Mouse (Mus musculus) brain, adult 2 months (tissue): Measurements from ENCODE around the gene Ifngr2.

Experiments
- DNase-seq: peaks from one replicate; pipeline ENCODE4 v3.0.0; 2011; ENCODE audit warnings: low read depth, low spot score

Gene Ifngr2

DNA sequence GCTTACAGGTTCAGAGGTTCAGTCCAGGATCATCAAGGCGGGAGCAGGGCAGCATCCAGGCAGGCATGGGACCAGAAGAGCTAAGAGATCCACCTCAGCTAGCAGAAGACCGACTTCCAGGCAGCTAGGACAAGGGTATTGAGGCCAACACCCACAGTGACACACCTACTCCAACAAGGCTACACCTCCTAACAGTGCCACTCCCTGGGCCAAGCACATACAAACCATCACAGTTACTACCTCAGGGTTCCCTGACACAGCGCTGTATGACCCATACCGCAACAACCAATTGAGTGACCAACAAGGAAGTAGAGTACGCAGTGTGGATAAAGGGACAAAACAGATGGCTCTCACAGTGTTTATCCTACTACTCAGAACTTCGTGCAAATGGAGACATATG, 10.5 kb upstream of the Ifngr2 start:
- no peak for DNase-seq

DNA sequence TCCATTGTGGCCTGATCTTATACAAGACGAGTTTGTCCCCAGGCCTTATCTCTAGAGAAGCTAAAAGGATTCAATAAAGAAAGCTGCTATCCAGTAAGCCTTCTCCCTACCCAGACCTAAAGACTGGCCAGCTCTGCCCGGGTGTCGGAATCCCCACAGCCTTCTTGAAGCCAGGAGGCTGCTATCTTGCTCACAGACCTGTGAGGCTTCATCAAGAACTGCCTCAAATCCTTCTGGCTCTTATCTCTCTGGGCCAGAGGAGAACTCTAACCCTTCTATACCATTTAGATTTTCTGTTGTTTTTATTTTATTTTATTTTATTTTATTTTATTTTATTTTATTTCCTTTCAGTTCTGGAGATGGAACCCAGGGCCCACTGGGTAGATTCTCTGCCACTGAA, 9.8 kb upstream of the Ifngr2 start:
- no peak for DNase-seq

DNA sequence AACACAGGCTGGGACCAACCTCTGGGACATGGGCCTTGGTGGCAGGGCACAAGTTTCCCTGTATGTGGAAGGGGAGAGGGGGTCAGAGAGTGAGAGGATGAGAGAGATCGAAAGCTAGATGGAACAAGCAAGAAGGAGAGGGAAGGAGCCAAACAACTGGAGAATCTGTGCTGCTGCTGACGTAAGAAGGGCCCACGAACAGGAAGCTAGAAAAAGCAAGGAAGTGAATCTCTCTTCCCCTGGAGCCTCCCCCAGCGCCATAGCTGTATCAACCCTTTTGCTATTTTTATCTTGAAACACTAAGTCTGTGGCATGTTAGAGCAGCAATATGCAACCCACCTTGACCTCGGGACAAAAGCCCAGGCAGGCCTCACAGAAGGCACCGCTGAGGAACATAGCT, 8.8 kb upstream of the Ifngr2 start:
- DNase-seq, result peak; percentile 17

DNA sequence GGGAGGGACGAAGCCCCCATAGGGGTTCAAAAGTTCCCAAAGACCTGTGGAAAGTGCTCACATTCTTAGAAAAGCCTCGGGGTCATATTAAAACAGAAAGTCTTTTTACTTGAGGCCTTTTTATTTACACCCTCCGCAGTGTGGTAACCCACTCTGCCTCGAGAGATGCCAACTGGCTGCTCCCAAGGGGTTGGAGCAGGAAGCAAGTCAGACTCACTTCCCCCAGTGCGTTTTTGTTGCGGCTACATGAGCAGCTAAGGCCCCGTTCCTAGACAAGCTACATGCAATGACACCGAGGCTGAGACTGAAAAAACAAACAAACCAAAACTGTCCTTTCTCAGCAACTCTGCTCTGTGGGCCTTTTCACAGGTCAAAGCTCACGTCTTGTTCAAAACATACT, 8.4 kb upstream of the Ifngr2 start:
- peak; percentile 18 for DNase-seq

DNA sequence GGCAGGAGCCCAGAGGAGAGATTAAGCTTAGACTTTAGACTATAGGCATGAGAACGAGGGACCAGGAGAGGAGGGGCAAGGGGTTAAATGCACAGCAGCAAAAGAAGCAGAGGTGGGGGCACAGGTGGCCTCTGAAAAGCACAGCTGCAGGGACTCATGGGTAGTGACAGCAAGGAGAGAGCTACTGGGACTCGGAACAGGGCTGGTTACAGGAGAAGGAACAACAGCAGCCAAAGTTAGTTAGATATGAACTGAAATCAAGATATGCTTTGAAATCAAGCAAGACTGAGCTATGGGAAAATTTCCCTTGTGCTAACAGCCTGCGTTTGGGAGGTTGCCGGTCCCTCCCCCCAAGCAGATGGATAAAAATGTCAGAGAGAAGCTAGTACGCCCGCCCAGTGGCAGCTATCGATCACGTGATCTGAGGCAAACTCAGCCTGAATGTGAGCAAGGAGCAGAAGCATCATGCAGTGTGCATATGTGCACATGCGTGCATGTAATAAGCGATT, 5.2 kb upstream of the Ifngr2 start:
- peak; percentile 79 for DNase-seq

DNA sequence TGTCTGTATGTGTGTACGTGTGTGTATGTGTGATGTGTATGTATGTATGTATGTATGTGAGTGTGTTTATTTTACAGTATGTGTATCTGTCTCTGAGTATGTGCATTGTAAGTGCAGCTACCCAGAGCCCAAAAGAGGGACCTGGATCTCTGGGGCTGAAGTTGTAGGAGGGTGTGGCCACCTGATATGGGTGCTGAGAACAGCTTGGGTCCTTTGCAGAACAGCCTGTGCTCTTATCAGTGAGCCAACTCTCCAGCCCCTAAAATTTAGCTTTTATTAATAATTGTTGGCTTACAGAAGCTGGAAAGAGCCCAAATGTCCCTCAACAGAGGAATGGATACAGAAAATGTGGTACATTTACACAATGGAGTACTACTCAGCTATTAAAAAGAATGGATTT, 3.3 kb upstream of the Ifngr2 start:
- DNase-seq, result no peak

DNA sequence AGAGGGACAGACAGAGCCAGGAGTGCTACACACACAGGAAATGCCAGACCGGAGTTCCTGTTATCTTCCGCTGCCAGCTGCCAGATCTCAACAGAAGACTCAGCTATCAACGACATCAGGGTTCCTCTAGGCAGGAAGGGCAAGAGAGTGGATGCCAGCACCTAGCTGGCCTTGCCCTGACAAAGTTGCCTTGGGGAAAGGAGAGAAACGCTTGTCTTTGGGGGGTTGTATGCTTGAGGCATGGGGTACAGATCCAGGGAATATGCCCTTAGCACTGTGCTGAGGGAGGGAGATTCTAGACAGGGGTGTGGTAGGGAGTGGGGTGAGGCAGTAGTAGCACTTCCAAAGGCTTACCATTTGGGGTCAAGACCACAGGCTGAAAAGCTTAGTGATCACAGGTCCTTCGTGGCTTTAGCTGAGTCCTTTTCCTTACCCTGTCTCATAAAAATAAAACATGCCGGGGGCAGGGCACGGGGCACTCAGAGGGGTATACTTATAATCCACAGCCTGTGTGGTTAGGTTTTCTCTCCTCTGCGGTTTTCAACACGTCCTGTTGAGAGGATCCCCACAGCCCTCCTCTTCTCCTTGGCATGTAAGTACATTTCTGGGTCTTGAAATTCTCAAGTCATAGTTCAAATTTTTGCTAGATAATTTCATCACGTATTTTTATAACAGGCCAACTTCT, 1.1 kb upstream of the Ifngr2 start:
- peak; percentile 12 for DNase-seq

DNA sequence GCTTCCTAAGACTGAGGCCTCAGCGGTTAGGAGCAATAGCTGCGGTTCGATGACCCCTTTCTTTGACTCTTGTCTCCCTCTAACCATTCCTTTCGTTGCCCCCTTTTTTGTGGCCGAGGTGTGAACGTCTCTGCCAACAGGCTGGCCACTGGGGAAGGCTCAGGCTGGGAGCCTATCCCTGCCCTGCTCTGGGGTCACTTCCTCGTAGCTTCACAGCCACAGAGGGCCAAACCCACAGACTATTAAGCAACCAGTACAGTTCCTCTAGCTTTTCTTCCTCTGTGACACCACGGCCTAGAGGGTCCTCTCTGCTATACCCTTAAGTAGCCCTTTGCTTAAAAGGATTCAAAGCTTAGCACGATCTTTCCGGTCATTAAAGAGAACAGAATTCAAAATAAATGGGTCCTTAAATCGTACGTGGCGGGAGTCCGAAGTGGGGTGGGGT, 459 bp upstream of the Ifngr2 start:
- DNase-seq, result peak; percentile 48

DNA sequence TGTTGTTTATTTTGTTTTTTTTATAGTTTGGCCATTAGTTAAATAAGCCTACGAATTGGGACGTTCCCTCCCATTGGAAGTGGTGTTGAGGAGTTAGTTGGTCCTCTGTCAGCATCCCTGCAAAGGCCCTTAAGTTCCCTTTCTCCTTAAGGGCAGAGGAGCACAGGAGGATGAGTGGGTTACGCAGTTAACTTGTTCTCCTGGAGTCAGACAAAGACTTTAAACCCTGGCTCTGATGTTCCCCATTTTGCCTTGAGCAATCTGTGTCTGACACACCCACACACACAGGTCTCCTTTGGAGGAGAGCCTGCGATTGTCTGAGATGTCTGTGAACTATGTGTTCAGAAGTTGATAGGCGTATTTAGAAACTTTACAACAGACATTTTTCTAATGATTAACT, 1.1 kb downstream of the Ifngr2 start:
- DNase-seq, result peak; percentile 60

DNA sequence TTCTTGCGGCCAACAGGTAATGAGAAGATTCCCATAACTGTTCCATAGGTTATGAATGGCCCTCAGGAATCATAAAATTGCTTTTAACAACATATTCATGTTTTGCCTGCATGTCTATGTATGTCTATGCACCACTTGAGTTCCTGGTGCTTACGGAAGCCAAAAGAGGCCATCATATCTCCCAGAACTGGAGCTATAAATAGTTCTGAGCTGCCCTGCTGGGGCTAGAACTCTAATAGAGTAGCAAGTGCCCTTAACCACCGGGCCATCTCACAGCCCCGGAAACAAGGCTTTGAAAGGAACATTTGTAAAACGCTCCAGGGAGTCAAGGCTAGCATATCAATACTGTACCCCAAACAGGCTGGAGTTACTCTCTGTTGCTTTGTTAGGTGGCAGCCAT, 1.7 kb downstream of the Ifngr2 start:
- peak; percentile 22 for DNase-seq

DNA sequence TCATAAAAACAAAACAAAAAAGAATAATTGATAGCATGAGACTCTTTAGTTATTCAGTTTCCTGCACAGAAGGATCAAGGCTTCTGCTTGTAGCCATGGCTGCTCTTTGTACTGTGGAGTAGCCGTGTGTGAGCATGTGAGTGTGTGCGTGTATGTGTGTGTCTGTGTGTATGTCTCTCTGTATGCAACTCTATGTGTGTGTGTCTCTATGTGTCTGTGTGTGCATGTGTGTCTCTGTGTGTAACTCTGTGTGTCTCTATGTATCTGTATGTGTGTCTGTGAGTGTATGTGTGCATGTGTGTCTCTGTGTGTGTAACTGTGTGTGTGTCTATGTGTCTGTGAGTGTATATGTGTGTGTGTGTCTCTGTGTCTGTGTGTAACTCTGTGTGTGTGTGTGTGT, 2.1 kb downstream of the Ifngr2 start:
- DNase-seq, result no peak

DNA sequence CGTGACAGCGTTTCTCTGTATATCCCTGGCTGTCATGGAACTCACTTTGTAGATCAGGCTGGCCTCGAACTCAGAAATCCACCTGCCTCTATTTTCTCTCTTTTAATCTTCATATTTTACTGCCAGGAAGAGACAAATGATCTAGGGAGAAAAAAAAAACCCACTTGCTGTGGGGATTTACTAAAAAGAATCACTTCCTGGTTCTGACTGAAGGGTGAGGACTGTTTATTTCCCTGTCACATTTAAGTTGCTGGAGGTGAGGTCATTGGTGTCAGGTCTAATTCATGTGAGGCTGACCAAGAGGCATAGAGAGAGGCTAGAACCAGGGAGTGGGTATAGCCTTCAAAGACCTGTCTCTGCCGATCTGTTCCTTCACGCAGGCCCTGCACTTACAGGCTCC, 2.7 kb downstream of the Ifngr2 start:
- DNase-seq, result no peak

DNA sequence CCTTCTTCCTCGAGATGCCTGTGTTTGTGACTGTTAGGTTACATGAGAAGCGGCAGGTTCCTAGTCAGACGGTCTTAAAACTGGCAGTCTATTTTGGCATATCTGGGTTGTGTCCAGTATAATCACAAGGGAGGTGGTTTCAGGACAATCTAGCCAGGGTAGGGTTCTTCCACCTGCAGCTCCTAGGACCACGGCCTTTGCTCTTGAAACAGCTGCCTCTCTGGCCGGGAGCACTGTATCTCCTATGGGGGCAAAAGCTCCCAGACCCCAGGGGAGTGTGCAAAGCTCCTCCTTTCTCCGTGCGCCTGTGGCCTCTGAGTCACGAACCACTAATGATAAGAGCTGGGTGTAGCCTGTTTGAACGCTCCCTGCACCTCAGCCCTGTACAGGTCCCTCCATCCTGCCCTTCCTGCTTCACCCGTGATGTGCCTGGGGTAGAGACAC, 4.2 kb downstream of the Ifngr2 start:
- no peak for DNase-seq

DNA sequence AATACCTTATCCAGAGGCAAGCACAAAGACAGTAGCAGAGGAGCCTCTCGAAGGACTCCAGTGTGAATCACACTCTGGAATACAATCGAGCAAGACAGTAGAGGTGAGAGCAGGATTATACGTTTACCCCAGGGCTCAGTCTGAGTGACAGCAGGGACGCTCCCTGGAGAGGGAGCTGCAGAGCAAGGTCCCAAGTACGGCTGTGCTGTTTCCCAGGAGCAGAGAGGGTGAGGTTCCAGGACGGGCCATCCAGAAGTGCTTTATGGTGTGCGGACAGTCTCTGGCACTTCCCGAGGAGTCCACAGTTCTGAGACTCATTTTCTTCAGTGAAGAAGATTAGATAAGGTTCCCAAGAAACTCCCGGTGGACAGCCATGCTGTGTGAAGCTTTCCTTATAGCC, 5.2 kb downstream of the Ifngr2 start:
- DNase-seq, result no peak

DNA sequence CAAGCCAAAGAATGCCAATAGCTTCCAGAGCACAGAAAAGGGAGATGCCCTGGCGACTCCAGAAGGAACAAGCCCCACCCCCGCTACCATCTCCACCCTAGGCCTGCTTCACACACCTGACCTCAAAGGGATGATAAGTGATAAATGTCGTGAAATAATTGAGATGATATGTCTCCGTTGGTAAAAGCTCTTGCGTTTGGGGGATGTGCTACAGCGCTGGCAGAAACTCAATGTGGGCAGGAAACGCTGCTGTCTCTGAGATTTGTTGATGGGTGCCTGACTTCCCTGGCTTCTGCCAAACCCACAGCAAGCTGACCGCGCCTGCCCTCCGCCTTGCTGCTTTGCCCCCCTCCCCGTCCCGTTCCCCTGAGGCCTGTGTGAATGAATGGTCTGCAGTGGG, 6.8 kb downstream of the Ifngr2 start:
- DNase-seq, result peak; percentile 40

DNA sequence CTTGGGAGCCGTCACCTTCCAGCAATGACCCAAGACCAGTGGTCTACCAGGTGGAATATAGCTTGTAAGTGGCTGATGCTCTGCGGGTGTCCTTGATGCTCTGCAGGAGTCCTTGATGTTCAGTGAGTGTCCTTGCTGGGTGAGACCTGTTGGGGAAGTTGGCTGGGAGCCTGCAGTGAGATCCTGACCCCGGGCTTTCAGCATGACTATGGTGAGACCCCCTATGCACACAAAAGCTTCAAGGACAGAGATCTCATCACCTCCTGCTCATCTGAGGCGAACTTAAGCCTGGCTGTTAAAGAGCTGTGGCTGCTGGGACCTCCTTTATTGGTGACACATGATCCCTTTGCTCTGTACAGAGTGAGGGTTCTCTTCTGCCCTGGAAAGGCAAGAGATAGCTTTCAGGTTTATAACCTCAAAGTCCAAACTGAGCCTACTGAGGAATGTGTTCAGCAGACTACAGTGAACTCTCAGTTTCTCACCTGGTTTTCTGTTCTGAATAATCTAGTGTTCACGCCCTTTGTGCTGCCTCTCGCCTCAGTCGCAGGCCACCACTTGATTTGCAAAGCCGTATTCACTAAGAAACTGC, 8.2 kb downstream of the Ifngr2 start:
- no peak for DNase-seq

DNA sequence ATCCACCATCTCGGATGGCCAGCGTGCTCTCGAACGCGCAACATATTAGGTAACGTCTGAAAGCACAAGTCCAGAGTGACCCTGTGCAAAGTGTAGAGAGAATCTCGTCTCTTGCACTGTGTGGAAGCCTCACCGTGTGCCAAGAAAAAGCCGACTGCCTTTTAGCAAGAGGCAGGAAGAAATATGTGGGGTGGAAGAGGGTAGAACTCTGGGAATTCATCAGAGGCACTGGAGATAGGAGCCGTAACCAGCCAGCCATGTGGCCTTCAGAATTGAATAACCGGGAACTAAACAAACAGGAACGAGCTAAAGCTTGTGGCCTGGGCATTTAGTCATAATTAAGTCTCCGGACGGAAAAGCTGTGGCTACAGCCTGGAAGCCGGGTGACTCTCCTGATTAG, 9.8 kb downstream of the Ifngr2 start:
- no peak for DNase-seq

DNA sequence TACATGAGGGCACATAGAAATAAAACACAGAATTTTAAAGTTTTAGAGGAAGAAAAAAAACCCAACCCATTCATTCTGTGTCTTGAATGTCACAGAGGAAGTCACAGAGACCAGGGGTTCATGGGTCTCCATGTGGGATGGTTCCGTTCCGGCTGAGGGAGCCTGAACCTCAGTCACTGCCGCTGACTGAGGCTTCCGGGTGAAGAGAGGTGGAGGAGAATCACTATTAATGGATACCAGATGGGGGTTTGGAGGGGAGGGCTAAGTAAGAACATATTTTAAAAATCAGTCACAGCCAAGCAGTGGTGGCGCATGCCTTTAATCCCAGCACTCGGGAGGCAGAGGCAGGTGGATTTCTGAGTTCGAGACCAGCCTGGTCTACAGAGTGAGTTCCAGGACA, 10.3 kb downstream of the Ifngr2 start:
- DNase-seq, result no peak

DNA sequence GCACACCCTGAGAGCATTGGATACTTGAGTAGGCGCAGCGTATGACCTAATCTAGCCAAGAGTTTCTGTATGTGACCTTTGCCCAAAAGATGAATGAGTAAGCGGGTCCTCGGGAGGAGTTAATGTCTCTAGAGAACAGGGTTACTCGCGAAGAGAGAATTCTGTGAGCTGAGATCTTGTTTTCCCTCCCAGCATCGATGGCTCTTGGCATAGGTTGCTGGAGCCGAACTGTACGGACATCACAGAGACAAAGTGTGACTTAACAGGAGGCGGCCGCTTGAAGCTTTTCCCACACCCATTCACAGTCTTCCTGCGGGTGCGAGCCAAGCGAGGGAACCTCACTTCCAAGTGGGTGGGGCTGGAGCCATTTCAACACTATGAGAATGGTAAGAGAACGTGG, 10.8 kb downstream of the Ifngr2 start:
- DNase-seq, result peak; percentile 55

DNA sequence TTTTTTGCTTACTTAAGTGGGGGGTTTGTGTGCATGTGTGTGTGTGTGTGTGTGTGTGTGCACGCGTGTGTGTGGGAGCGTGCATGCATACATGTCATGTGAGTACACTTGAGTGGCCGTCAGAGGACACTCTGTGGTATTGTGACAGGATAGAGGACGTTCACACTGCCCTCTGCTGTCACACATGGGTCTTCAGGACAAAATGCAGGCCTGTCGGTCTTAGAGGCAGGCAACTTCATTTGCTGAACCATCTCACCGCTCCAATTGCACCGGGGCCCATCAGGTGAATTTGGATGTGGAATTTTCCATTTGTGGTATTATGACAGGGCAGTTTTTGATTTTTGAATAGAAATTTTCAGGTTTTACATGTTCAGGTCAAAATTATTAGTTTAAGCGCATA, 14.2 kb downstream of the Ifngr2 start:
- DNase-seq, result peak; percentile 84

DNA sequence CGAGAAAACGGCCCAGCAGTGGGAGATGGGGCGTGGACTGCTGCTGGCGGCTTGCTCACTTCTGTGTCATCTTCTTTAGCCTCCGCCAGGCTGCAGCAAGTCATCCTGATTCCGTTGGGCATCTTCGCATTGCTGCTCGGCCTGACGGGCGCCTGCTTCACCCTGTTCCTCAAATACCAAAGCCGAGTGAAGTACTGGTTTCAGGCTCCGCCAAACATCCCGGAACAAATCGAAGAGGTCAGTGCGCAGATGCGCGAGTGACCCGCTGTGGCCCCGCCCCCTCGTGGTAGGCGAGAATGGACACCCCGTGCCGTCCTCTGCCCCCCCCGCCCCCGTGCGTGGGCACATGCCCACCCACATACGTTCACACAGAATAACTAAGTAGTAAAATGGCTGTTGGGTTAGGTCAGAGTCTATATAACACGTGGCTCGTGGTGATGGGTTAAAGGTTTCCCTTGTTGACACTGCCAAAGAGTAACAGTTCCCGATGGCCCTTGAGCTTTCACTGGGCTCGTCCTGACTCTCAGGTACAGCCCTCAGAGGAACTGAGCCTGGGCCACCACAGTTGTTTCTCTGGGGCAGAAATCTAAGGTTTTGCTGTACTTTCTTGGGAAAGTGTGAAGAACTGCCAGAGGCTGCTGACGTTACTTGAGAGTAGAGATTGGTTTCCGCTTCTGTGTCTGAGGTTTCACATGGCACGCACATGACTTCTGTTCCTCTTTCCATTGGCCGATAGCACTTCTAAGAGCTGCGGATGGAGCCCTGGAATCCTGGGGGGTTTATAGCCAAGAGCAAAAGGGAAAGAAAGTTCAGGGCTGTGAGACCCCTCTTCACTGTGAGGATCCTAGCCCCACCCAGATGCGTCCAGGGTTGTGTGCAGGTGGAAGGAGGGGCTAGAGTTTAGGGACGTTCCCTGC, 14.9 kb downstream of the Ifngr2 start:
- peak; percentile 48 for DNase-seq

DNA sequence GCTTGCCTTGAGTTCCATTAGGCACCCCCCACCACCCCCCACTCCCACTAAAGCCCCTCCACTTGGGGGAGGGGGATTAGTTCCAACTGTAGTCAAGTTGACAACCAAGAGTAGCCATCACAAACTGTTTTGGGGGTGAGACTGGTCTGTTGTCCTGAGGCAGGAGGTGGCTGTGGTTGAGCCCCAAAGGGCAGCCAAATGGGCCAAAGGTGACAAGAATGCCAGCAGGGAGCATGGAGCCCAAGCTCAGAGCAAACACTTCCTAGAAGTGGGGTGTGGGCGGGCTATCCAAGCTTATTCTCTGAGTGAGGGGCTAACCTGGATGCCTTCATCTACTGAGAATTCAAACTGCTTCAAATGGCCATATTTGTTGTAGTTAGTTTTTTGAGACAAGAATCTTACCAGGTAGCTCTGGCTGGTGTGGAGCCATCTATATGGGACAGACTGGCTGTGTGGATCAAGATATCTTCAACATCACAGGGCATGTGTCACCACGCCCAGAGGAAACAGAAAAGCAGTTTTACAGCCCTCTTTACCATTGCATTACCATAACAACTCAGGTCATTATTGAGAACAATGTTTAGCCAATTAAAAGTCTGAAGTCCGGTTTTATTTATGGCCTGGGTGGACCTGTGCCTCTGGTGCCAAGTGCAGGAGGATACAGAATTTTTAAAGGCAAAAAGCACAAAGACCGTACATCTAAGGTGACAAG, 17.9 kb downstream of the Ifngr2 start:
- no peak for DNase-seq
